Mouse (Mus musculus): ENCODE measurements around the gene Cdk2ap2.

The Cdk2ap2 gene

GRCm38 (mm10) chr19:4136463-4136862 lies 39.5 kb downstream of the Cdk2ap2 start:
- no peak for DNase-seq (ENCODE audit: low read depth, low spot score)

DNA sequence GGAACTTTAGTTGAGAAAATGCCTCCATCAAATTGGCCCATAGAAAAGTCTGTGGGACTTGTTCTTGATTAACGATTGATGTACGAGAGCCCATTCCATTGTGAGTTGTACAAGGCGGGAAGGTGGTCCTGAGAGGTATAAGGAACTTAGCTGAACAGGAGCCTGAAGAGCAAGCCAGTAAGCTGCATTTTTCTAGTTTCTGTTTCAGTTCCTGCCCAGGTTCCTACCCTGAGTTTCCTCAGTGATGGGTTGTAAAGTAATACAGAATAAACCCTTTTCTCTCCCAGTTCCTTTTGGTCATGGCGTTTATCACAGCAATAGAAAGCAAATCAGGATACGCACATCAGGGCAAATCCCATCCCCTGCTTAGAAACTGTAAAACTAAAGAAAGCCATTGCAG lies 40.9 kb downstream of the Cdk2ap2 start:
- DNase-seq (ENCODE audit: low read depth, low spot score), result no peak

GRCm38 (mm10) chr19:4139446-4139845 lies 42.5 kb downstream of the Cdk2ap2 start, which contains the start of gene Gpr152:
Gene Gpr152 (plus strand): TSS chr19:4139787.
- no peak for DNase-seq (ENCODE audit: low read depth, low spot score)

- no peak for DNase-seq (ENCODE audit: low read depth, low spot score)
These were observed 43.2 kb downstream of the Cdk2ap2 start for GRCm38 (mm10) chr19:4140147-4140546.

GRCm38 (mm10) chr19:4142416-4143173 lies 45.6 kb downstream of the Cdk2ap2 start:
- DNase-seq (ENCODE audit: low read depth, low spot score), result no peak

GRCm38 (mm10) chr19:4143759-4144268 lies 46.8 kb downstream of the Cdk2ap2 start, which contains the start of gene Cabp4:
Gene Cabp4 (minus strand): TSS chr19:4144033.
- DNase-seq (ENCODE audit: low read depth, low spot score), result no peak

- DNase-seq (ENCODE audit: low read depth, low spot score), result no peak
These were observed 47.8 kb downstream of the Cdk2ap2 start for GRCm38 (mm10) chr19:4144550-4145498.

- DNase-seq (ENCODE audit: low read depth, low spot score), result no peak
These were observed 49.0 kb downstream of the Cdk2ap2 start for GRCm38 (mm10) chr19:4145936-4146335.

GRCm38 (mm10) chr19:4146366-4147021 lies 49.5 kb downstream of the Cdk2ap2 start:
- no peak for DNase-seq (ENCODE audit: low read depth, low spot score)

DNA sequence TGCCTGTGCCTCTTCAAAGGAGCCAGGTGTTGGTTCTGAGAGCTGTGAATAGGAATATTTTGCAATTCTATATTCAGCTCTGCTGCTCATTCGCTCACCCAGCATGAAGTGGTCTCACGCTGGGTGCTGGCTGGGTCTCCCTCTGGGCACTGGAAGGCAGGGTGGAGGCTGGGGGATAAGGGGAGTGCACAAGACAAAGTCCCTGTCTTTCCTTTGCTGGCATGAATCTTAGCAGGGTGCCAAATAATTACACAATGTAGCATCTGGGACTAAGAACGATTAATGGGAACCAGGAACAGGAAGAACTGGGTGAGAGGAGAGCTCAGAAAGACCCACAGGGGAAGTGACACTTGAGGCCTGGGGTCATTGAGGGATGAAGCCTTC lies 50.0 kb downstream of the Cdk2ap2 start:
- DNase-seq (ENCODE audit: low read depth, low spot score), result no peak

DNA sequence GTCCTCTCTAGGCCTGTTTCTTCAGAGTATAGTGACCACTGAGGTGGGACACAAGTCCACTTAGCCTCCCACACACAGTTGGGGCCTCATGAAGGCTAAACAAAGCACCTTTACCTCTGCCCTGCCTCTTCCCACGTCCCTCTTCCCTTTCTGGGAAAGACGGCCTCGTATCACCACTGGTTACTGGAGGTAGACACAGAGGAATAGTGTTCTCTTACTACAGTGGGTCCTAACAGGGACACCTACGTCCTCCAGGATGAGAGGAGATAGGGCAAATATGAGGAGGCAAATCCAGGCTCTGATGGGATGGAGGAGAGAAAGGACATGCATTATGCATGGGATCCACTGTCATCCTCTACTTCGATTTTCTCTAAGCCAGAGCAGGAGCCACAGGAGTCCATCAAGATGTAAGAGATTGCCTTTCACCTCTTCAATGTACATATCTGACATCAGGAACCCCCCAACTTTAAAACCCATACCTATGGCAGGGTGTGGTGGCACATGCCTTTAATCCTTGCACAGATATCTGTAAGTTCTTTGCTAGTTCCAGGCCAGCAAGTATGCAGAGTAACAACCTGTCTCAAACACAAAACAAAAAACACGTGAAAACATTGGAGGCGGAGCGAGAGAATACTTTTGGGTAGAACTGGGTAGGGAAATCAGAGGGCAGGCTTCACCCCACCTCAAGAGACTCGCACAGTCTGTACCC lies 51.0 kb downstream of the Cdk2ap2 start:
- DNase-seq (ENCODE audit: low read depth, low spot score), result no peak

GRCm38 (mm10) chr19:4148491-4148806 lies 51.5 kb downstream of the Cdk2ap2 start, which contains the start of gene Coro1b:
Gene Coro1b (plus strand): TSS chr19:4148619.
- peak; percentile 85 for DNase-seq (ENCODE audit: low read depth, low spot score)

Measured in telencephalon, adult 2 months (tissue).